Comparison of ENCODE assay signal across 8 mouse cellular contexts in genomic region chr14:8003727-8004670, GRCm38 (mm10). TPM values are rescaled to one million over a fixed set of nuclear protein-coding genes. Genes with fewer than 3 reads are reported as not detected.
A peak's percentile ranks its signal among the peaks of the same experiment; 100 is the strongest.
DNase-seq lines count a peak whose midpoint lies in the region; ATAC-seq and TF ChIP-seq lines count a peak whose summit lies in the region.

No protein-coding gene starts in this region.

- peak overlapping the region; percentile 68 for H3K4me3 ChIP-seq in kidney, embryonic 15.5 days (replicated peaks)
- H3K4me3 ChIP-seq in cortical plate, adult 2 months (ENCODE audit: insufficient read depth, low read length): peak overlapping the region; percentile 84
- H3K4me3 ChIP-seq in hindbrain, embryonic 16.5 days (ENCODE audit: low read length): peak overlapping the region; percentile 54
- H3K4me3 ChIP-seq in myocyte: peak overlapping the region; percentile 48
- H3K4me3 ChIP-seq in lung, adult 2 months (replicated peaks; ENCODE audit: extremely low read depth, low read depth, low read length): no peak overlapping the region

- ATAC-seq in kidney, embryonic 15.5 days (replicated peaks; ENCODE audit: low FRiP score): no peak
- no peak for ATAC-seq in hindbrain, embryonic 16.5 days

- H3K27ac ChIP-seq in kidney, embryonic 15.5 days: no peak overlapping the region
- H3K27ac ChIP-seq in cortical plate, adult 2 months (ENCODE audit: insufficient read depth, low read length): no peak overlapping the region
- peak overlapping the region; percentile 42; the same call in 1 of the 2 replicates for H3K27ac ChIP-seq in hindbrain, embryonic 16.5 days (ENCODE audit: low read depth, low read length)

- H3K4me2 ChIP-seq in kidney, embryonic 15.5 days: peak overlapping the region; percentile 91
- peak overlapping the region; percentile 62 for H3K4me2 ChIP-seq in hindbrain, embryonic 16.5 days (ENCODE audit: low read length)
- peak overlapping the region; percentile 88 for H3K4me2 ChIP-seq in myocyte (ENCODE audit: low read depth)

- TF ChIP-seq CTCF in cortical plate, adult 2 months (IDR thresholded peaks at IDR 0.05; ENCODE audit: extremely low read depth, insufficient read depth, low read length): no peak
- TF ChIP-seq CTCF in lung, adult 2 months (IDR thresholded peaks at IDR 0.05; ENCODE audit: insufficient read depth, low read length): no peak

- H3K9me3 ChIP-seq in kidney, embryonic 15.5 days (replicated peaks): no peaks in the 10 kb centered on the region
- no peaks in the 10 kb centered on the region for H3K9me3 ChIP-seq in hindbrain, embryonic 16.5 days (ENCODE audit: control insufficient read depth, low read length)

- H3K36me3 ChIP-seq in kidney, embryonic 15.5 days: no peaks in the 10 kb centered on the region
- no peaks in the 10 kb centered on the region for H3K36me3 ChIP-seq in hindbrain, embryonic 16.5 days (ENCODE audit: control insufficient read depth, insufficient read depth, low read length)
- no peaks in the 10 kb centered on the region for H3K36me3 ChIP-seq in myocyte (ENCODE audit: control insufficient read depth, insufficient read depth)

- no peak overlapping the region for H3ac ChIP-seq in myocyte (ENCODE audit: control insufficient read depth, insufficient read length)

- H3K79me2 ChIP-seq in myocyte (ENCODE audit: control insufficient read depth, insufficient read depth): no peaks in the 10 kb centered on the region

- WGBS in kidney, embryonic 15.5 days: 50% methylated on average over 18 of the region's 18 CpGs
- 32% methylated on average over 18 of the region's 18 CpGs for WGBS in hindbrain, embryonic 16.5 days
- WGBS in lung, adult 2 months: 35% methylated on average over 18 of the region's 18 CpGs

- H3K4me1 ChIP-seq in kidney, embryonic 15.5 days: peaks cover 35% of the 10 kb centered on the region
- H3K4me1 ChIP-seq in cortical plate, adult 2 months (ENCODE audit: control insufficient read depth, insufficient read depth, low read length): peaks cover 19% of the 10 kb centered on the region
- H3K4me1 ChIP-seq in hindbrain, embryonic 16.5 days (ENCODE audit: control insufficient read depth, insufficient read depth, low read depth, low read length): peaks cover 10% of the 10 kb centered on the region
- no peaks in the 10 kb centered on the region for H3K4me1 ChIP-seq in lung, adult 2 months (ENCODE audit: control insufficient read depth, insufficient read depth, low read length)

- no peak for TF ChIP-seq POLR2A in cortical plate, adult 2 months (IDR thresholded peaks at IDR 0.05; ENCODE audit: extremely low read depth, insufficient read depth, low read length)
- TF ChIP-seq POLR2A in myocyte (IDR thresholded peaks at IDR 0.05; ENCODE audit: insufficient read length, low read depth): no peak
- TF ChIP-seq POLR2A in lung, adult 2 months (IDR thresholded peaks at IDR 0.05; ENCODE audit: borderline replicate concordance, extremely low read depth, low read depth, low read length): no peak

- H3K27me3 ChIP-seq in kidney, embryonic 15.5 days: peaks cover 25% of the 10 kb centered on the region
- peaks cover 2% of the 10 kb centered on the region; the same call in 1 of the 2 replicates for H3K27me3 ChIP-seq in hindbrain, embryonic 16.5 days (replicated peaks; ENCODE audit: control insufficient read depth, insufficient read depth, low read length)
- H3K27me3 ChIP-seq in myocyte (ENCODE audit: control insufficient read depth, insufficient read depth, insufficient read length): no peaks in the 10 kb centered on the region

- peak overlapping the region; percentile 59; the same call in 1 of the 2 replicates for H3K9ac ChIP-seq in kidney, embryonic 15.5 days
- H3K9ac ChIP-seq in hindbrain, embryonic 16.5 days (ENCODE audit: low read depth, low read length): peak overlapping the region; percentile 66

- no peak for DNase-seq in kidney, adult 11 months
- no peak for DNase-seq in layer of hippocampus, adult 8-10 months (ENCODE audit: low spot score in 2 of 2)
- no peak for DNase-seq in thymus, postnatal 10 days (ENCODE audit: low spot score in 2 of 2)
- DNase-seq in lung, adult 2 months: no peak

TF ChIP-seq in myocyte, 11 proteins besides CTCF, POLR2A, EP300 and RAD21:
- no peak for TF ChIP-seq USF1 (IDR thresholded peaks at IDR 0.05; ENCODE audit: low read depth)
- no peak for TF ChIP-seq MAX (IDR thresholded peaks at IDR 0.05; ENCODE audit: low read depth)
- no peak for TF ChIP-seq CEBPB (IDR thresholded peaks at IDR 0.05; ENCODE audit: insufficient read depth, poor library complexity, severe bottlenecking)
- no peak for TF ChIP-seq REST (IDR thresholded peaks at IDR 0.05; ENCODE audit: insufficient read depth, insufficient read length)
- TF ChIP-seq SRF (IDR thresholded peaks at IDR 0.05; ENCODE audit: control insufficient read depth, insufficient read length, low read depth): no peak

RNA-seq across cellular contexts. Expression of gene Abhd6, which starts 1.3 kb away (rescaled TPM):
- polyA plus RNA-seq in kidney, embryonic 15.5 days (2015; fragmentation: Nextera tagmentation; extraction: Ambion mirVana): 24.7 and 26.6 TPM in 2 replicates
- 53.3 and 55.5 TPM in 2 replicates for polyA plus RNA-seq in cortical plate, adult 2 months (2012; rRNA removed)
- 39.3 and 42.5 TPM in 2 replicates for polyA plus RNA-seq in hindbrain, embryonic 16.5 days (2015; fragmentation: Nextera tagmentation; extraction: Ambion mirVana)
- 10.5 TPM for polyA plus RNA-seq in myocyte (2012; fragmentation: generic; extraction: Trizol)
- total RNA-seq in layer of hippocampus, adult 8-10 months (2022): 10 to 100 TPM; 59.0 to 78.0 (median 67.0) TPM
- polyA plus RNA-seq in lung, adult 2 months (2012; rRNA removed): 7.6 and 13.2 TPM in 2 replicates

RNA-seq across cellular contexts. Expression of gene Dnase1l3, which starts 9.6 kb away (rescaled TPM):
- 0.29 and 0.30 TPM in 2 replicates for polyA plus RNA-seq in kidney, embryonic 15.5 days (2015; fragmentation: Nextera tagmentation; extraction: Ambion mirVana)
- polyA plus RNA-seq in cortical plate, adult 2 months (2012; rRNA removed): 0.02 and 0.04 TPM in 2 replicates
- polyA plus RNA-seq in hindbrain, embryonic 16.5 days (2015; fragmentation: Nextera tagmentation; extraction: Ambion mirVana): 0.05 and 0.08 TPM in 2 replicates
- 0.86 TPM for polyA plus RNA-seq in myocyte (2012; fragmentation: generic; extraction: Trizol)
- total RNA-seq in layer of hippocampus, adult 8-10 months (2022): not detected
- polyA plus RNA-seq in lung, adult 2 months (2012; rRNA removed): 1.5 and 1.9 TPM in 2 replicates

RNA-seq across cellular contexts. Expression of gene Gm45521, which starts 46.9 kb away (rescaled TPM):
- polyA plus RNA-seq in kidney, embryonic 15.5 days (2015; fragmentation: Nextera tagmentation; extraction: Ambion mirVana): not detected in 2 replicates
- polyA plus RNA-seq in cortical plate, adult 2 months (2012; rRNA removed): not detected in 2 replicates
- 0.40 TPM in 1 of 2 replicates, not detected in the other for polyA plus RNA-seq in hindbrain, embryonic 16.5 days (2015; fragmentation: Nextera tagmentation; extraction: Ambion mirVana)
- not detected for polyA plus RNA-seq in myocyte (2012; fragmentation: generic; extraction: Trizol)
- under 1 TPM in 1 of 4 experiments, not detected in 3; 0.71 TPM for total RNA-seq in layer of hippocampus, adult 8-10 months (2022)
- polyA plus RNA-seq in lung, adult 2 months (2012; rRNA removed): not detected in 2 replicates
